Mouse (Mus musculus): ENCODE results near the gene Ppp1r12b.
"Not testable (repeated sequence)": the region's sequence is repeated elsewhere in the genome, so short reads cannot be mapped to it uniquely, and the experiment has no call there.

Ppp1r12b gene

DNA sequence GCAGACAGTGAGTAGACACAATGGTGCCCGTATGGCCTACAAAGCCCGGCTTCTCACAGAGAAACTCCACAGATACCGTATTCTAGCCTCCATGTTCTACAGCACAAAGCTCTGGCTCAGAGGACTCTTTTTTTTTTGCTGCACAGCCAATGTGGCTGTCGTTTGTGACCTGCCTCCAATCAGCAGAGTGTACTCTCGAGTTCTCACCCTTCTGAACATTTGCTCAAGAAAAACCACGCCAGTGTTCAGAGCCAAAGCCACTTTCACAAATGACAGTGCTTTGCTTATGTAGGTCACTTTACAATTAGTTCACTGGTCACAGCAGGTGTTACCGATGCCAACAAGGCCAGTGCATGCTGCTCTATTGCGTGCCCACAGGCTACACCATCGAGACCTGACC lies 107.9 kb downstream of the Ppp1r12b start:
- no peak for DNase-seq (ENCODE audit: low spot score)

- DNase-seq (ENCODE audit: low spot score) = no peak
Observed at GRCm38 (mm10) chr1:134846295-134846988, 109.3 kb downstream of the Ppp1r12b start.

GRCm38 (mm10) chr1:134843369-134843768 lies 112.4 kb downstream of the Ppp1r12b start:
- no peak for DNase-seq (ENCODE audit: low spot score)

DNA sequence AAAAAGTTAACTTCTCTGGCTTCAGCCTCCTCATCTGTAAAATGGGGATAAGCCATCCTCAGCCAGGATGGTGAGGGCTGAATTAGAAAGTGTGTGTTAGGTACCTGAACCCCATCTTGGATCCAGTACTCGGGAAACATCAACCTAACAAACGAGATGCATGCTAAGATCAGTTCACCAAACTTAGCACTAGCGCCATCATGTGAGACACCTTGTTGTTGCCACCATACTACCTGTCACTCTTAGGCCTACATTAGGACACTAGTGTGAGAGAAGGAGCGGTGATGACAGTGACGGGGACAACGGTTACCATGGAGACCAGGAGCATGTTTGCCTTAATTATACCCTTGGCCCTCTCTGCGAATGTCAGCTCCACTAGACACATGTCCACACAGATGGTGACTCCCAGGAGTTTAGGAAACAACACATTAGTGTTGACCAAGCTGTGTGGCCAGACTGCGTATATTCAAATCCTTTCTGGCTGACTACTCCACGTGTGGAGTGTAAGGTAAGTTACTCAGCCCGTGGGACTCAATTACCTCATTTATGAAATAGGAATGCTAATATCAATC lies 118.7 kb downstream of the Ppp1r12b start:
- DNase-seq (ENCODE audit: low spot score) = no peak

DNA sequence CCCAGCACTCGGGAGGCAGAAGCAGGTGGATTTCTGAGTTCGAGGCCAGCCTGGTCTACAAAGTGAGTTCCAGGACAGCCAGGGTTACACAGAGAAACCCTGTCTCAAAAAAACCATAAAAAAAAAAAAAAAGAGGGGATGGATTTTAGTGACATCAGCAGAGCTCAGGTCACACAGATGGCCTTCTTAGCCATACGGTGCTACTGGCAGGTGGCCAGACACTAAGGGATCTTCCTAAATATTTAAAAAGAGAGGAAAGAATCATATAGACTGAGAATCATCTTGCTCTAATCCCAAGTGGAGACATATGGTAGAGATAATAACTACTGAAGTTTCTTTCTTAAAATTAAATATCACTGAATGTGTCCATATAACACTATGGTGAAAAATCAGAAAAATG lies 124.9 kb downstream of the Ppp1r12b start:
- DNase-seq (ENCODE audit: low spot score) = not testable (repeated sequence)

GRCm38 (mm10) chr1:134829635-134830034 lies 126.1 kb downstream of the Ppp1r12b start:
- no peak for DNase-seq (ENCODE audit: low spot score)

- no peak for DNase-seq (ENCODE audit: low spot score)
Observed at GRCm38 (mm10) chr1:134824896-134825295, 130.8 kb downstream of the Ppp1r12b start.

- DNase-seq (ENCODE audit: low spot score) = no peak
Observed at GRCm38 (mm10) chr1:134823842-134824241, 131.9 kb downstream of the Ppp1r12b start.

GRCm38 (mm10) chr1:134823323-134823722 lies 132.4 kb downstream of the Ppp1r12b start:
- DNase-seq (ENCODE audit: low spot score) = no peak

DNA sequence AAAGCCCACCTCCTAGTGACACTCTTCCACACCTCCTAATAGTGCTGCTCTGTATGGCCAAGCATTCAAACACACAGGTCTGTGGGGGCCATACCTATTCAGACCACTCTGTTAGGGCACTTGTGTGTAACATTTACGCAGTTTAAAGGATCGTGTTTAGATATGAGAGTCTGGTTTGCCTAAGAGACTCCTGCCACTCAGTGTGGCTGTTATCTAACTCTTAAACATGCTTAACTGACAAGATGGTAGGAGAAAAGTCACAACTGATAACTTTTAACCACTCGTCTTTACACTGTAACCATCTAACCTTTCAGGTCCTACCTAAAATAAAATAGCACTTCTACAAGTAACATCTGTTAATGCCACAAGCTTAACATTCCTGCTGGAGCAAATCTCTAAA lies 134.9 kb downstream of the Ppp1r12b start:
- no peak for DNase-seq (ENCODE audit: low spot score)

GRCm38 (mm10) chr1:134819196-134819595 lies 136.5 kb downstream of the Ppp1r12b start:
- no peak for DNase-seq (ENCODE audit: low spot score)

DNA sequence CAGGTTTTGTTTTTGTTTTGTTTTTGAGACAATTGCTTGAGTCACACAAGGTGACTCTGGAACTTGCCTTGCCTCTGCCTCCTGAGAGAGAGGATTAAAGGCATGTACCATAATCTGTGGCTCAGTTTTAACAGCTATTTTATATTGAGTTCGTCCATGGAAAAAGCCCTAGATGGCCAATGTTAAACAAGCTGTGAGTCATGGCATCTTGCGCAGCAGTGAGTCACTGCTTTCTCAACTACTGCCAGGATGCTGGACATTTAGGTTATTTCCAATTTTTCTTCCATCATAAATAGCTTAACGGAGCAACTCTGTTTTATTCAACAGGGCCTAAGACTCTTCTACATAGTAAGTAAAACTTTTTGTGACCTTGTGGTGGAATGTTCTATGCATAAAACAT lies 137.0 kb downstream of the Ppp1r12b start:
- DNase-seq (ENCODE audit: low spot score) = no peak

DNA sequence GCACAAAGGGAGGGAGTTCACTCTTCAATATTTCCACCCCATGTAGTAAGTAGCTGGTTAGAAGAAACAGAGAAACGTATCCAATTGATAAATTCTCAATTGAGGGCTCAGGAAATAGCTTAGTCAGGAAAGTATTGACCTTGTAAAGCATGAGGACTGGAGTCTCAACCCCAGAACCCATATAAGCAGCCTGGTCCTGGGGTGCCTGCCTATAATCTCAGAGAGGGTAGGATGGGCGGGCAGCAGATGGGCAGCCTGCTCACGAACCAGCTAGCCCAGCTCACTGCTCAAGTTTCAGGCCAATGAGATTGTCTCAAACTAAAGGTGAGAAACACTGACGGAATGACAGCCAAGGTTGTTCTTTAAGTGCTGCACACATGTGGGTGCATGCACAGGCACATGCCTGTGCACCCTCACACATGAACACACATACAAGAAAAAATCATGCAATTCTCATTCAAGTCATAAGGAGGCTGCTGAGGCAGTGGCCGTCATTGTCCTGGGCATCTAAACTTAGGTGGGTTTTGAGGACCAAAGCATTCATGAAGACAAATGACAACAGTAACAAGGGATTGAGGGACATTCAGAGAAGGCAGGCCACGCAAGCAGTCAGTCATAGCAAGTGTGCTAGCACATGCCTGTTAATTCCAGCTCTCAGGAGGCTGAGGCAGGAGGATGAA lies 137.7 kb downstream of the Ppp1r12b start:
- no peak for DNase-seq (ENCODE audit: low spot score)

GRCm38 (mm10) chr1:134817120-134817519 lies 138.6 kb downstream of the Ppp1r12b start:
- DNase-seq (ENCODE audit: low spot score) = no peak

GRCm38 (mm10) chr1:134816617-134817016 lies 139.1 kb downstream of the Ppp1r12b start:
- DNase-seq (ENCODE audit: low spot score) = no peak

GRCm38 (mm10) chr1:134815748-134816147 lies 140.0 kb downstream of the Ppp1r12b start:
- DNase-seq (ENCODE audit: low spot score) = no peak

DNA sequence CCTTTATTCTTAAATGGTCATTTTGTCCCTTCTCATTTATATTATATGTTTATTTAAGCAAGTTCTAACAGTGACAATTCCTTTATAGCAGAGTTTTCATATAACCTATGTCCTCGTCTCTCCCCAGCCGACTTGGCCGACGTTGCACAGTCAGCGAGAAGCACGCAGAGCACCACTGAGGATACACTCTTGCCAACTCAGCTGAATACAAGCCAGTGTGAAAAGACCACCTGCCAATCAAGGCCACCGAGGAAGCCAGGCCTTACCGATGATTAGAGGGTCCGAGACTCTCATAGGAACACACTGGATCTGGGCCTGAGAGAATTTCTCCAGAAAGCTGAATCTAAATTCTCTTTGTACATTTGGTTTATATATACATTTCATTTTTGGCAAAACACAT lies 150.3 kb downstream of the Ppp1r12b start:
- no peak for DNase-seq (ENCODE audit: low spot score)

DNA sequence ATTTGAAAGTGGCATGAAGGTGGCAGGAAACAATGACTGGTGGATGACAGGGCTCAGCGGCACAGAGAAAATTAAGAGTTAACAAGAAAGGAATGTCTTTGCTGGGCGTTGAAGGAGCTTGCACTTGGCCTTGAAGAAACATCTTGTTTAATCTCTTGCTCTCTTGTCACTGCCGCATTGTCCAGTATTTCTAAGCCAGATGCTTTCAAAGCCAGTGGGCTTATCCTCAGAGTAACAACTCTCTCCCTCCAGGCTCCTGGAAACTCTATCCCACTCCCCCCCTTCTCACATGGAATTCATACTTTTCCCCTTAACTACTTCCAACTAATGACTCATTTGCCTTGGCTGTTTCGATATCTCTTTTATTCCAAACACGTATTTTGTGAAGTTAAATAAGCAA lies 151.4 kb downstream of the Ppp1r12b start:
- no peak for DNase-seq (ENCODE audit: low spot score)

GRCm38 (mm10) chr1:134803286-134804117 lies 152.2 kb downstream of the Ppp1r12b start:
- DNase-seq (ENCODE audit: low spot score) = no peak

- no peak for DNase-seq (ENCODE audit: low spot score)
Observed at GRCm38 (mm10) chr1:134801758-134802157, 154.0 kb downstream of the Ppp1r12b start.

DNA sequence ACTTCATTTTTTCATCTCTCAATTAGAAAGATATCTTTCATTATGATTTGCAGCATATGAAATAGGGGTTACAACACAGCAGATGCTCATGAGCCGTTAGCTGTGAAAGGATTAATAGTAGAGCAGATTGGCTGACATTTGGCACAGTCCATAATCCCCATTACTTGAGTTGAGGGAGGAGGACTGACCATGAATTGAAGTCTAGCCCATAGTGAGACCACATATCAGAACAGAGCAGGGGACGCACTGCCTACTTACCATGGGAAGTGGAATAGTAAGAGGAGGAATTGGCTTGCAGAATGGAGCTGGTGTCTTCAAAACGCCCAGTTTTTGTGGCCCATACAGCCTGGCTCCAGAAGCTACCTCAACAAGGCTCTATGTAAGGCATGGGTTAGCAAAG lies 159.2 kb downstream of the Ppp1r12b start:
- DNase-seq (ENCODE audit: low spot score) = no peak

- DNase-seq (ENCODE audit: low spot score) = no peak
Observed at GRCm38 (mm10) chr1:134796076-134796475, 159.7 kb downstream of the Ppp1r12b start.

GRCm38 (mm10) chr1:134791456-134791855 lies 164.3 kb downstream of the Ppp1r12b start:
- no peak for DNase-seq (ENCODE audit: low spot score)
